Mouse (Mus musculus) heart, embryonic 16.5 days (tissue): ENCODE results near the gene Ifitm1. TPM values are rescaled to one million over a fixed set of nuclear protein-coding genes. Genes with fewer than 3 reads are reported as not detected.
"Not testable (repeated sequence)": the region's sequence is repeated elsewhere in the genome, so short reads cannot be mapped to it uniquely, and the experiment has no call there.

Experiments used
- ATAC-seq: fragments of 200-750 bp; cut with Nextera tagmentation; replicated peaks from 2 replicates; pipeline ENCODE4 v1.8.0; 2017; ENCODE audit warnings: moderate number of reproducible peaks; ENCODE audit not compliant: insufficient read depth, low FRiP score; ENCODE audit errors: extremely low read depth
- H3K27ac ChIP-seq: fragments of 300-500 bp; sonication (generic); 2 replicates; pipeline ENCODE4 v1.5.1; 2014; ENCODE audit warnings: mild to moderate bottlenecking, low read length, control low read depth, moderate library complexity
- H3K27me3 ChIP-seq: fragments of 300-500 bp; sonication (generic); 2 replicates; pipeline ENCODE4 v1.6.1; 2014; ENCODE audit warnings: low read length, mixed read lengths; ENCODE audit not compliant: control insufficient read depth, insufficient read depth
- H3K36me3 ChIP-seq: fragments of 300-500 bp; sonication (generic); 2 replicates; pipeline ENCODE4 v1.6.1; 2014; ENCODE audit not compliant: control insufficient read depth, insufficient read depth
- H3K4me1 ChIP-seq: fragments of 300-500 bp; sonication (generic); 2 replicates; pipeline ENCODE4 v1.6.1; 2014; ENCODE audit warnings: low read length, mixed read lengths; ENCODE audit not compliant: control insufficient read depth, insufficient read depth
- H3K4me2 ChIP-seq: fragments of 300-500 bp; sonication (generic); 2 replicates; pipeline ENCODE4 v1.6.1; 2014; ENCODE audit warnings: low read depth, mild to moderate bottlenecking, control low read depth, low read length
- H3K4me3 ChIP-seq: fragments of 300-500 bp; sonication (generic); 2 replicates; pipeline ENCODE4 v1.5.1; 2014; ENCODE audit warnings: mild to moderate bottlenecking, control low read depth, low read length
- H3K9ac ChIP-seq: fragments of 300-500 bp; sonication (generic); 2 replicates; pipeline ENCODE4 v1.6.1; 2014; ENCODE audit warnings: low read length, control low read depth
- H3K9me3 ChIP-seq: fragments of 300-500 bp; sonication (generic); replicated peaks from 2 replicates; pipeline ENCODE4 v1.6.1; 2016; ENCODE audit warnings: low read length; ENCODE audit not compliant: control insufficient read depth
- WGBS: fragments of 180-500 bp; shearing (Covaris S2); extraction: QIAGEN DNeasy Blood & Tissue Kit; methylation state at CpG from one replicate; pipeline ENCODE4 v1.1.7; 2014; 5-methylcytosine and 5-hydroxymethylcytosine counted together
- polyA plus RNA-seq: library from polyadenylated mRNA; unstranded; fragments of >200 nt; fragmentation: Nextera tagmentation; extraction: Ambion mirVana; gene quantifications from 2 replicates; pipeline ENCODE4 v1.2.1, GENCODE M21; 2015

Gene Ifitm1
- polyA plus RNA-seq, 1 experiment from 2014 or later = 34.8 TPM

DNA sequence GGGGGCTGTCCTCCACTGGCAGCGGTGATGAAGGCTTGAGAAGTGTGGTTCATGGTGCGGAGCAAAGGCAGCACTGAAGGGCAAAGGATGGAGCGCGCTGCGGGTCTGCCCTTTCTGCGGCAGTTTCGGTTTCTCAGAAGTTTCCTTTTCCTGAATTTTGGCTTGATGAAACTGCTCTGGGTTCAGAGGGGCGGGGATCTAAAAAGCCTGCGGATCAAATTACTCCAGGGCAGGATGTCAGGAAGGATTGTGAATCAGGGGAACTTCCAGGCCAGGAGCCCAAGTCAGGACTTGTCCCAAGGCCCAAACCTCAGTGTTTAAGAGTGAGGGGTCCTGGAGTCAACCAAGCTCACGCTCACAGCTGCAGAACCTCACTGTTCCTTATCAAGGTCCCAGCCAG, 43.6 kb downstream of the Ifitm1 start, which contains the start of gene Ifitm3:
Gene Ifitm3 (minus strand): TSS at position 178 of the 400 bp plus-strand sequence.
- Histone ChIP-seq H3K27ac (peak within 1 kb of the TSS; percentile 54), H3K4me1 (peaks cover 13% of the 10 kb centered on the region), H3K9ac (peak within 1 kb of the TSS; percentile 65), H3K9me3 (no peaks in the 10 kb centered on the region), H3K4me2 (peak within 1 kb of the TSS; percentile 47), H3K36me3 (no peaks in the 10 kb centered on the region), H3K4me3 (peak within 1 kb of the TSS; percentile 50), H3K27me3 (no peaks in the 10 kb centered on the region)
- WGBS = 16% methylated on average over 10 of the region's 10 CpGs
- peak; percentile 45 for ATAC-seq

- no peaks in the 10 kb centered on the region for H3K9me3 ChIP-seq
- no peaks in the 10 kb centered on the region for H3K36me3 ChIP-seq
- whole genome bisulfite sequencing = 82% methylated on average over 7 of the region's 7 CpGs
- peaks cover 13% of the 10 kb centered on the region for H3K4me1 ChIP-seq
- no peaks in the 10 kb centered on the region for H3K27me3 ChIP-seq
- H3K4me2 ChIP-seq = peak overlapping the region; percentile 47
- ATAC-seq = no peak
- no peak overlapping the region for H3K4me3 ChIP-seq
- no peak overlapping the region; the same call in 1 of the 2 replicates for H3K9ac ChIP-seq
- H3K27ac ChIP-seq = peak overlapping the region; percentile 54; the same call in 1 of the 2 replicates
These were observed 44.3 kb downstream of the Ifitm1 start for GRCm38 (mm10) chr7:141011238-141011770.

DNA sequence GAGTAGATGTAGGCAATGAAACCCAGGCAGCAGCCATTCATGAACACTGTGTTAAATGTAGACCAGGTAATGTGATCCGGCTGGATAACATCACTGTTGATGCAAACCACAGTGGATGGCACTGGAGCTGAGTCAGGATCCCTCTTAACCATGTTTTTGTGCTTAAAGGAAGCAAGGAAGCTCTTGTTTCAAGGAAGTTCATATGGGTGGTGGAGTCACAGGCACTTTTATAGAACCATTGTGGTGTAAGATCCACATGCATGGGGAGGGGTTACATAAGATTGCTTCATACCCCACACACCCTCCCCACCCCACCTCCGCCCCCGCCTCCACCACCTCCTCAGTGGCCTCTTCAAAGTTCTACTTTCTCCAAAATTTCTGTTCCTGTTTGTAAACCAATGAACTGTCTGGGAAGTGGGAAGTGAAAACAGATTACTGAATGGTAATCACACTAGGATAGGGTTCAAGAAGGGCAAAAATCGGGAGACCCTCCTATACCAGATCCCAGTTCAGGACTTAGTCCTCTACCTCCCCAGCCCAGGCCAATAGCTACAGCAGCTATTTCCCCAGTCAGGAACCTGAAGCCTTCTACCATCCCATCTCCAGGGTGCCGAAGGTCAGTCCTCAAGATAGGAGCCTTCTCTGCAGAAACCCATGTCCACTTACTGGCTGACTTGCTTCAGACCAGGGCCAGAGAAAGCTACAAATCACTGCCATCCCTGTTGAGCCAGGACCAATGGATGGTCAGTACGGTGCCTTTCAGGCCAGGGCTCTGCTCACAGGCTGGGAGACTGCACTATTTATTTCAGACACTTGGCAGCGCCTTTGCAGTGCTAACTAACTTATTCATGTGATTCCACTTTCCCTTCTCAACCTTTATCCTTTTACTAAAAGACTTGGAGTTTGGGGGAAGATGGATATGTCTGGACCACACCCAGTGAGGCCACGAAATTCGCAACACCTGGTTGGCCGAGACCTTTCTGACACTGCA, 50.0 kb downstream of the Ifitm1 start:
- H3K27me3 ChIP-seq = no peaks in the 10 kb centered on the region
- no peak overlapping the region for H3K4me2 ChIP-seq
- 74% methylated on average over 10 of the region's 10 CpGs for WGBS
- no peaks in the 10 kb centered on the region for H3K9me3 ChIP-seq
- no peaks in the 10 kb centered on the region for H3K4me1 ChIP-seq
- no peak overlapping the region for H3K4me3 ChIP-seq
- H3K9ac ChIP-seq = no peak overlapping the region
- ATAC-seq = no peak
- no peaks in the 10 kb centered on the region for H3K36me3 ChIP-seq
- H3K27ac ChIP-seq = no peak overlapping the region

GRCm38 (mm10) chr7:141017824-141018223, 50.8 kb downstream of the Ifitm1 start, which contains the start of gene Ifitm6:
Ifitm6 (minus strand) TSS chr7:141017924.
- not testable (repeated sequence) for ATAC-seq, H3K9me3 ChIP-seq, H3K27me3 ChIP-seq, H3K4me2 ChIP-seq, H3K4me3 ChIP-seq, H3K27ac ChIP-seq, H3K4me1 ChIP-seq, H3K36me3 ChIP-seq, H3K9ac ChIP-seq
- 86% methylated on average over 1 of the region's 1 CpGs for WGBS

- H3K36me3 ChIP-seq = no peaks in the 10 kb centered on the region
- 84% methylated on average over 5 of the region's 5 CpGs for WGBS
- no peak overlapping the region for H3K4me3 ChIP-seq
- H3K4me1 ChIP-seq = no peaks in the 10 kb centered on the region
- no peaks in the 10 kb centered on the region for H3K27me3 ChIP-seq
- no peak overlapping the region for H3K4me2 ChIP-seq
- no peak for ATAC-seq
- no peaks in the 10 kb centered on the region for H3K9me3 ChIP-seq
- no peak overlapping the region for H3K9ac ChIP-seq
- H3K27ac ChIP-seq = no peak overlapping the region
These were observed 52.0 kb downstream of the Ifitm1 start for GRCm38 (mm10) chr7:141019028-141019427.

Other genes with a start within 250 kb of the Ifitm1 start
- not detected in 2 replicates for gene Cyp2e1, start 203.5 kb upstream of the Ifitm1 start, polyA plus RNA-seq
- 0.14 and 0.34 TPM in 2 replicates for gene Syce1, start 179.4 kb upstream of the Ifitm1 start, polyA plus RNA-seq
- gene Zfp941, start 145.0 kb upstream of the Ifitm1 start, polyA plus RNA-seq = 0.74 and 0.93 TPM in 2 replicates
- gene Urah, start 132.2 kb upstream of the Ifitm1 start, polyA plus RNA-seq = 1.0 and 1.1 TPM in 2 replicates
- gene Scgb1c1, start 121.7 kb upstream of the Ifitm1 start, polyA plus RNA-seq = 0.62 and 0.84 TPM in 2 replicates
- not detected in 2 replicates for gene Odf3, start 119.4 kb upstream of the Ifitm1 start, polyA plus RNA-seq
- not detected in 2 replicates for gene Gm45785, start 110.9 kb upstream of the Ifitm1 start, polyA plus RNA-seq
- gene Ric8a, start 110.3 kb upstream of the Ifitm1 start, polyA plus RNA-seq = 43.7 and 50.4 TPM in 2 replicates
- 31.6 and 39.5 TPM in 2 replicates for gene Bet1l, start 109.6 kb upstream of the Ifitm1 start, polyA plus RNA-seq
- gene Psmd13, start 85.3 kb upstream of the Ifitm1 start, polyA plus RNA-seq = 181 and 189 TPM in 2 replicates
- 65.4 and 71.2 TPM in 2 replicates for gene Sirt3, start 84.9 kb upstream of the Ifitm1 start, polyA plus RNA-seq
- 467 and 515 TPM in 2 replicates for gene Cox8b, start 66.8 kb upstream of the Ifitm1 start, polyA plus RNA-seq
- gene Nlrp6, start 46.3 kb upstream of the Ifitm1 start, polyA plus RNA-seq = 0.82 and 1.6 TPM in 2 replicates
- 12.2 and 12.4 TPM in 2 replicates for gene Pgghg, start 25.8 kb upstream of the Ifitm1 start, polyA plus RNA-seq
- 1.3 and 1.6 TPM in 2 replicates for gene Ifitm5, start 16.9 kb upstream of the Ifitm1 start, polyA plus RNA-seq
- 0.66 TPM in 1 of 2 replicates, not detected in the other for gene Gm45717, start 11.3 kb upstream of the Ifitm1 start, polyA plus RNA-seq
- 525 and 571 TPM in 2 replicates for gene Ifitm2, start 11.2 kb upstream of the Ifitm1 start, polyA plus RNA-seq
- gene Ifitm3, start 43.5 kb downstream of the Ifitm1 start, polyA plus RNA-seq = 157 and 218 TPM in 2 replicates
- 1.0 and 1.3 TPM in 2 replicates for gene Ifitm6, start 50.7 kb downstream of the Ifitm1 start, polyA plus RNA-seq
- gene Gm17387, start 61.9 kb downstream of the Ifitm1 start, polyA plus RNA-seq = not detected in 2 replicates
- 0.54 and 0.97 TPM in 2 replicates for gene B4galnt4, start 93.9 kb downstream of the Ifitm1 start, polyA plus RNA-seq
- gene Pkp3, start 111.0 kb downstream of the Ifitm1 start, polyA plus RNA-seq = 4.1 and 5.2 TPM in 2 replicates
- 7.4 and 8.5 TPM in 2 replicates for gene Sigirr, start 133.4 kb downstream of the Ifitm1 start, polyA plus RNA-seq
- 0.49 and 1.00 TPM in 2 replicates for gene Ano9, start 150.6 kb downstream of the Ifitm1 start, polyA plus RNA-seq
- 56.1 and 63.9 TPM in 2 replicates for gene Ptdss2, start 155.2 kb downstream of the Ifitm1 start, polyA plus RNA-seq
- 96.9 and 111 TPM in 2 replicates for gene Rnh1, start 205.6 kb downstream of the Ifitm1 start, polyA plus RNA-seq
- gene Hras, start 226.8 kb downstream of the Ifitm1 start, polyA plus RNA-seq = 59.5 and 92.1 TPM in 2 replicates
- gene Lrrc56, start 226.9 kb downstream of the Ifitm1 start, polyA plus RNA-seq = 3.0 and 4.1 TPM in 2 replicates
- 0.54 and 0.76 TPM in 2 replicates for gene Lmntd2, start 246.9 kb downstream of the Ifitm1 start, polyA plus RNA-seq
- gene Rassf7, start 248.6 kb downstream of the Ifitm1 start, polyA plus RNA-seq = 16.1 and 17.2 TPM in 2 replicates